Mouse (Mus musculus) testis, adult 2 months (tissue): ENCODE data around the gene Srek1ip1. TPM values are rescaled to one million over a fixed set of nuclear protein-coding genes. Genes with fewer than 3 reads are reported as not detected.

Source experiments
- H3K27ac ChIP-seq: fragments of 200-500 bp; 2 replicates; pipeline ENCODE4 v1.5.1; 2012; ENCODE audit warnings: low read depth, low read length; ENCODE audit not compliant: control insufficient read depth, insufficient read depth
- H3K27me3 ChIP-seq: fragments of 200-500 bp; 2 replicates; pipeline ENCODE4 v1.6.1; 2012; ENCODE audit warnings: mild to moderate bottlenecking, low read length, moderate library complexity; ENCODE audit not compliant: control insufficient read depth, insufficient read depth
- H3K36me3 ChIP-seq: fragments of 200-500 bp; 2 replicates; pipeline ENCODE4 v1.6.1; 2012; ENCODE audit warnings: mild to moderate bottlenecking, low read length; ENCODE audit not compliant: control insufficient read depth, insufficient read depth
- H3K4me1 ChIP-seq: fragments of 200-500 bp; 2 replicates; pipeline ENCODE4 v1.6.1; 2012; ENCODE audit warnings: low read length; ENCODE audit not compliant: control insufficient read depth, insufficient read depth
- H3K4me3 ChIP-seq: fragments of 200-500 bp; 2 replicates; pipeline ENCODE4 v1.5.1; 2012; ENCODE audit warnings: low read depth, mild to moderate bottlenecking, low read length, moderate library complexity, mixed read lengths; ENCODE audit not compliant: control insufficient read depth
- CTCF ChIP-seq: fragments of 200-500 bp; IDR thresholded peaks from 2 replicates; pipeline ENCODE4 v1.5.1; 2012; ENCODE audit warnings: low read depth, mild to moderate bottlenecking, inconsistent platforms, low read length, moderate library complexity; ENCODE audit not compliant: control insufficient read depth, insufficient read depth, insufficient replicate concordance
- POLR2A ChIP-seq: fragments of 200-500 bp; IDR thresholded peaks from 2 replicates; pipeline ENCODE4 v1.6.1; 2012; ENCODE audit warnings: low read depth, mild to moderate bottlenecking, inconsistent platforms, low read length, moderate library complexity; ENCODE audit not compliant: control insufficient read depth
- polyA plus RNA-seq: library from polyadenylated mRNA; depleted of rRNA; stranded (reverse); fragments of >200 nt; gene quantifications from 2 replicates; pipeline ENCODE4 v1.2.3, GENCODE M21; 2012; rRNA removed

Srek1ip1 gene
- polyA plus RNA-seq, 1 experiment, result 6.6 TPM

DNA sequence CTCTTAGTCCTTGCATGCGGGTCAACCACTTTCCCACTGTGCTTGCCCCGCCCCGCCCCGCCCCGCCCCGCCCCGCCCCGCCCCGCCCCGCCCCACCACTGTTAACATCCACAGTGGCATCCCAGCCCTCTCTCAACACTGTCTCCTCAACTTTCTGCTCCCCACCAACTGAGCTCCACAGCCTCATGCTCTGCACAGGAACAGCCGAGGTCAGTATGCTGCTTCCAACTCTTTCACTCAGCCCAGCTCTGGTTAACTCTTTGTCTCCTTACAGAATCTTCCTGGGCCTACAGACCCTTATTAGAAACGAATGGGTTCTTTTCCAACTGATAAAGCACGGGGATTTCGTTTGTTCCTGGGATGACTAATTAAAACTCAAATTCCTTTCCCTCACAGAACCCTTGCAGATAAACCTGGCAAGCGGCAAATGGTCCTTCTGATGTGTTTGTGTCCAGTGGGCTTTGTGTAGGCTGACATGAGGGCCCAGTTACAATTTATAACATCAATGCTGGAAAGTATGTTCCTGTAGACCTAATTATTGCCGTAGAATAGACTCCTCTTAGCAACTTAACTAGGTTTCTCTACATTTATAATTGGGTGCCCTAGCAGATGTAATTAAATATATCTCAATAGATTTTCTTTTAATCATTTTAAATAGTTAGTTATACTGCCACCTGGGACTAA lies 91.4 kb downstream of the Srek1ip1 start:
- Histone ChIP-seq H3K27me3 (no peaks in the 10 kb centered on the region), H3K4me1 (peaks cover 5% of the 10 kb centered on the region), H3K27ac (no peak overlapping the region), H3K4me3 (no peak overlapping the region), H3K36me3 (no peaks in the 10 kb centered on the region)
- no peak for TF ChIP-seq POLR2A
- no peak for TF ChIP-seq CTCF

DNA sequence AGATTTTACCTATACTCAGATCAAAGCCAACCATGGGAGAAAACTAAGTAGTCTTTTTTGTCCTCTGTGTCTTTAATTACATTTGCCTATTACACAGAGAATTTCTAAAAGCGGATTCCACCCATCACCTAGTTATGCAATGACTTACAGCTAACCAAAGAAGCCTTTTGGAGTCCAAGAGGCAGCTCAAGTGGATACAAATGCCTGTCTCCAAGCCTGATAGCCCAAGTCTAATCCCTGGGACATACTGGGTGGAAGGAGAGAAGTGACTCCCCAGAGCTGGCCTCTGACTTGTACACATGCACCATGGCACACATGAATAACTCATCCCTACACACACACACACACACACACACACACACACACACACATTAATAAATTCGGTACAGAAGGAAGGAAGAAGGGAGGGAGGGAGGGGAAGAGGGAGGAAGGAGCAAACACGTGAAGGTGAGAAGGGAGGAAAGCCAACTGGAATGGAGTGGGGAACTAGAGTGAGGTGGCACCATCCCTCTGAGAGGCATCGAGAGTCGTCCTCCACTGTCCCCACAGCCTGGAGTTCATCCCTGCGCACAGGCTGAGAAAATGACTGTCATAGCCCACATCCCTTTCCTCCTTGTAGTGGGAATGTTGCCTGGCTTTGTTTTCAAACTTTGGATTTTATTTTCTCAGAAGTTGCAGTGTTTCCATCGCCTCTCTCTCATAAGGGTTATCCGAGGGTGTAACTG lies 94.2 kb downstream of the Srek1ip1 start:
- Histone ChIP-seq H3K27me3 (no peaks in the 10 kb centered on the region), H3K27ac (no peak overlapping the region), H3K36me3 (no peaks in the 10 kb centered on the region), H3K4me3 (no peak overlapping the region), H3K4me1 (peaks cover 4% of the 10 kb centered on the region)
- TF ChIP-seq POLR2A (no peak), CTCF (no peak)

Other genes starting within 250 kb of the Srek1ip1 start
- 4.4 and 4.7 TPM in 2 replicates for gene Cwc27, start 24.7 kb downstream of the Srek1ip1 start, polyA plus RNA-seq
- not detected in 2 replicates for gene Shisal2b, start 71.4 kb downstream of the Srek1ip1 start, polyA plus RNA-seq